Mouse (Mus musculus): ENCODE results near the gene Plekhh1.
"Not testable (repeated sequence)": the region's sequence is repeated elsewhere in the genome, so short reads cannot be mapped to it uniquely, and the experiment has no call there.

The Plekhh1 gene

DNA sequence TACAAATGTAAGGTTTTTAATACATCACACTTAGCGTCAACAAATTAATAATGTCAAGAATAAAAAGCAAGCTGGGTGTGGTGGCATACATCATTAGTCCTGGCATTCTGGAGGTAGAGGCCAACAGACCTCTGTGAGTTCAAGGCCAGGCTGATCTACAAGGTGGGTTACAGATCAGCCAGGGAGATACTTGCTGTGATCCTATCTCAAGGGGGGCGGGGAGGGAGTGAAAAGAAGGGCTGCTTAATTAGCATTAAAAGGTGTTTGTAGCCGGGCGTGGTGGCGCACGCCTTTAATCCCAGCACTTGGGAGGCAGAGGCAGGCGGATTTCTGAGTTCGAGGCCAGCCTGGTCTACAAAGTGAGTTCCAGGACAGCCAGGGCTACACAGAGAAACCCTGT, 1.4 kb upstream of the Plekhh1 start:
- DNase-seq (ENCODE audit: low spot score in 2 of 2): not testable (repeated sequence)

DNA sequence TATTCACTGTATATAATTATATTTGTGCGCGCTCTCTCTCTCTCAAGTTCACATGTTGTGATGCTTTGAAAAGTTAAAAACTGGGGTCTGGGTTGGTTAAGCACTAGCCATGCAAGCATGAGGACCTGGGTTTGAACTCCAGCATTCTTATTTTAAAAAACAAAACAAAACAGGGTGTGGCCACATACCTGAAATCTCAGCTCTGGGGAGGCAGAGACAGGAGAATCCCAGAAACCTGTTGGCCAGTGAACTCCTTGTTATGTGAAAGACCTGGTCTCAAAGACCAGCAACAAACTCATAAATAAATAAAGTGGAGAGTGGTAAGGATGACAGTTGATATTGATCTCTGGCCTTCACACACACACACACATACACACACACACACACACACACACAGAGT, 5.4 kb downstream of the Plekhh1 start:
- DNase-seq (ENCODE audit: low spot score in 2 of 2): no peak

DNA sequence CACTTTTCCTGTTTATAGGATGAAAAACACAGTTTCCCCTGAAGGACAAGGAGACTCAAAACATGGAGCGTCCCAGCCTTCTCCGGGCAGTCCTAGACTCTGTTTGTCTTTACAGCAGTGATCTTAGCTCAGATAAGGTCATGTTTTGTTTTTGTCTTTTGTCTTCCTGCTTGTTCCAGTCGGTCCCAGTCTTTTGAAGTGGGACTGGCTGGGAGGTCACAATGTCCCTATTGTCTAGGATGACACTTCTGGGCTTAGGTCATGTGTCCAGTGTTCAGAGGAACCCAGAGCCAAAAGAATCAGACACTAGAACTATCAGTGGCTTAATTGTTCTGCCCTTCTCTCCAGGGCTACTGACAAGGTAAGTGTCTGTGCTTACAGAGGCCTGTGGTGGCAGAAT, 6.4 kb downstream of the Plekhh1 start:
- DNase-seq (ENCODE audit: low spot score in 2 of 2): no peak

DNA sequence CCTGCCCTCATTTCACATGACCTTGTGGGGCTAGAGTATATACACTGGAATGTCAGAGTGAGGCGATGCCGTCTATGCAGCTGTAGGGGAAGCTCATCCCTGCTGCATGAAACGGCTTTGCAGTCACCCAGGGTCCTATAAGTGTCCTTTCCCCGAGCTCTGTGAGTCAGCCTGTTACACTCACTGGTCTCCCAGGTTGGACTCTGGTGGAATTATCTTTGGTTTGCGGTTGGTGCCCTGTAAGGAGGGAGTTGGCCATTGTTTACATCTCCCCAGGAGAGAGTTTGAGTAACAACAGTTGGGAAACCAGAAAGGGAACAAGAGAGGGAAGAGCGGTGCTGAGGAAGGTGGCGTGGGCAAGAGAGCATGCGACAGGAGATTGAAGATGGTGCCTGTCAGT, 10.7 kb downstream of the Plekhh1 start:
- DNase-seq (ENCODE audit: low spot score in 2 of 2): no peak

DNA sequence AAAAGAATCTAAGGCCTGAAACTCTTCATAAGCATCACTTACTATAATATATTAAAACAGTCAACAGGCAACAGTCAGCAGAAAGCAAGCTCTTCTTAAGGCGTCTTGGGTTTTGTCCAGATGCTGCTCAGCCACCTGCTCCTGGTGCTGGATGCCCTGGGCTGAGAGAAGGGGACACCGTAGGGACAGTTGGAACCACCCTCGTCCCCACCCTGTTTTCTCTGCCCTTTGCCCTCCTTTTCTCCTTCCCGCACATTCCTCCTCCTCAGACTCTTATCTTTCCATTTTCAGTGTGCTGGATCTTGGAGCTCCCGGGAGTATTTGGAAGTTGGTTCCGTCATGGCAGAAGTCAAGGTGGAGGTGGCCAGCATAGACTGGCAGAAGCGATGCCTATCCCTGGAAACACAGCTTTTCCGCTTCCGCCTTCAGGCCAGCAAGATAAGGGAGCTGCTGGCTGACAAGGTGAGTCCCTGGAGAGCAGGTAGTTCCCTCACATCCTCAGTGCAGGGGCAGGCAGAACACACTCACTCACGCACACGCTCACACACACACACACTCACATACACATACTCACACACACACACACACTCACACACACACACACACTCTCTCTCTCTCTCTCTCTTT, 11.4 kb downstream of the Plekhh1 start:
- no peak for DNase-seq (ENCODE audit: low spot score in 2 of 2)

DNA sequence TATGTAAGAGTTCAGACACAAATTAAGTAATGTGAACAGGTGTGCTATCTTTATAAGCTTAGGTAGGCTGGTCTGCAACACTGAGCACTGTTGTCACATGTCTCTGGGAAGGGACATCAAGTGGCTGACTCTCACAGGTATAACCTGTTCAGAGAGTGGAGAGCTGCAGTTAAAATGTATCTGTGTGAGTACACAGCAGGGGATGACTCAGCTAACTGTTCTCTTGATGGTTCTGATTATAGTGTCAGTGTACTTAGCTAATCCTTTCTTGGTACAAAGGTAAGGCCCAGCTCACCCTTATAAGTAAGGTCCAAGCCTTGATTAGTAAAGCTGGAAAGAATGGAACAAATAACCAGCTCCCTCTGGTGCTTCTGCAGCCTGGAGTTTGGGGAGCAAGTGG, 12.5 kb downstream of the Plekhh1 start:
- DNase-seq (ENCODE audit: low spot score in 2 of 2): peak in 1 of 2 experiments; percentile 57

DNA sequence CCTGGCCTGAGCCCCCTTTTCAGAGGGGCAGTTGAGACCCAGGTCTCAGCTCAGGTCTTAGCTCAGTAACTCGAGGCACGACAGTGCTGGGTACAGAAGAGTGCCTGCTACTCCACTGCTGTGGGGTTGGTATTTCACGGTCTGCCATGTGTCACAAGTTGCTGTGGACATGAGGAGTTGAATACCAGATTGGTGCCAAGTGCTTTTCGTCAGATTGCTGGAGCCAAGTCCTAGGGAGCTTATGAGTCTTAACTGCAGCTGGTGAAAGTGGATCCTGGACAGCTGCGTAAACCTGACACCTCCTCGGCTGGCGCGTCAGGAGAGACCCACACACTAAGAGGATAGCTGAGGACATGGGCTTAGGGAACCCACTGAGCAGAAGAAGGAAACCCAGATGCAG, 15.7 kb downstream of the Plekhh1 start:
- no peak for DNase-seq (ENCODE audit: low spot score in 2 of 2)

DNA sequence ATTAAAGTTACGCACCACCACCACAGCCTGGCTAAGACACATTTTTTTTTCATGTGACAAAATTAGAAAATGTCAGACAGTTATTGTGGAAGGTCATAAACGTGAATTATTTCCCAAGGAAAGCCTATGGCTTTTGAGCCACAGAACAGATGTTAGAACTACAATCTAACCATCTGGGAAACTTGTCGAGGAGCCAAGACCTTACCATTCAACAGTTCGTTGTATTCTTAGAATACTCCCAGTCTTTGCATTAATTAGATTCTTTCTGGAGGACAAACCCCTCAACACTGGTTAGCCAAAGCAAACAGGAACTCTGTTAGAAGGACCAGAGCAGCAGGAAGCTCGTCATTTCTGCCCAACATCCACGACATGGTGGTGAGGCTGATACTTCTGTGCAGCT, 17.2 kb downstream of the Plekhh1 start:
- DNase-seq (ENCODE audit: low spot score in 2 of 2): no peak

DNA sequence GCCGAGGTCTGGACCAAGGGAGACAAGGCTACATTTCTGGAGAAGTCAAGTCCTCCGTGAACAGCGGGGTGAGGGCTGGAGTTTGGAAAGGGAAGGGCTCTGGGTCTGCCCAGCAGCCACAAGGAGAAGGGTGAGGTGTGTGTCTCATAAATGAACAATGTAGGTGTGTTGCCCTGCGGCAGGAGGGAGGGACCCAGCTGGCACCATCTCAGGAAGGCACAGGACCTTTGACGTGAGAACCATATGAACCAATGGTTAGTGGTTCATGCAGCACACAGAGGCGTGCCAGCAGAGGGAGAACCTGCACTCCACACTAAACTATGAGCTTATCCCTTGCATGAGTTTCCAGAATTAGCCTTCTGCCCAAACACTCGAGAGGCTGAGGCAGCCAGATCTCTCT, 18.2 kb downstream of the Plekhh1 start:
- DNase-seq (ENCODE audit: low spot score in 2 of 2): peak; percentile 27 to 48

DNA sequence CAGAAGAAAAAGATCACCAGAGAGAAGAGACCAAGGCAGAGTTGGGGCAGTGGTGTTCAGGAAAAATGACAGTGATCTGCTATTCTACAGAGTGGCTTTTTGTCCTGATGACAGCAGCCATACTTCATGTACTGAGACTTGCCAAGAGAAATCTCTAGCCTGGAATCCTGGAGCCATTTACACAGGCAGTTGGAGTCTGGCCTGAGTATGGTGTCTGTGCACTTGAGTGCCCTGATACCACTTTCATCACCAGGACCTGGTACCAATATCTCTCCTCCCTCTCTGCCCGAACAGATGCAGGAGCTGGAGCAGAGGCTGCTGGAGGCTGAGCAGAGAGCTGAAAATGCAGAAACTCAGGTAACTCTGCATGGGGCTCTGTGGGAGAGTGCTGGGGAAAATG, 19.9 kb downstream of the Plekhh1 start:
- DNase-seq (ENCODE audit: low spot score in 2 of 2): no peak

DNA sequence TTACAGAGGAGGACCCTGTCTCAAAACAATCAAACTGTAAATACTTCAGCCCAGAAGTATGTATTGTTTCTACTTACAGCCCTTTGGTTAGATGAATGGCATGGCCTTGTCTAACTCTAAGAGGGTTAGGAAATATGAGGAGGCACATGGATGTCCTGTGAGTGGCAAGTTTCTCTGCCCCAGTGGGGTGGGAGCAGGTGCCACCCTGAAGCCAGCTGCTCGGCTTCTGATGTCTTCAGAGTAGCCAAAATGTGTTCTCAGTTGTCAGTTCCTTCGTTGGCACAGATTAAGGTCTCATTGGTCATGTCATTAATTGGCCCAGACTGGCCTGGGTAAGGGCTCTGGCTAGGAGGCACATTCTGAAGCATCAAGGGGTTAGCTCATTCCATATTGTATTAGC, 20.8 kb downstream of the Plekhh1 start:
- DNase-seq (ENCODE audit: low spot score in 2 of 2): no peak

DNA sequence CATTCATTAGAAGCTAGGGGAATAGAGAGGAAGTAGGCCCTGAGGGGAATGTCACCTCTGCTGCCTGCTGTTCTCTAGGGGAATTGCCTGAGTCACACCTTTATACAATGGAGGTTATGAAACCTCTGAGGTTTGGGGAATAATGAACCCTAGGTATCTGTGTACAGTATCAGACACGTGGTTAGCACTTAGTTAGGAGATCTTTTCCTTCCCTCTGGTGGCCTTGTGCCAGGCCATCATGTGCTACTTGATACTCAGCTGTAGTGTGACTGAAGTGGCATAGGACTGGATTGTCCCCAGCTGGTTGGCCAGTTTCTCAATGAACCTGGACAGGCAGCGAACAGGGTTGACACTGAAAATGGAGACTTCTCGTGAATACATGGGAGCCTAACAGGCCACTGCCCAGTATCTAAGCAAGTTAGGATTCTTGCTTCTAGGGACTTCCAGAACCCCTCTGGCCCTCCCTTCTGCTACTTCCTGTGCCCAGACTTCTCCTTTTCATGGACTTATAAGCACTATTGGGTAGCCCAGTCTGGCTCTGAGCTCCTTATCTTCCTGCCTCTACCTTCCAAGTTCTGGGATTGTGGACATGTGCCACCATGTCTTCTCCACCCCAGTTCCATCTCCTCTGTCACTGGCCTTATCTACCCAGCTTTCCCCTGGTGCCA, 21.7 kb downstream of the Plekhh1 start:
- DNase-seq (ENCODE audit: low spot score in 2 of 2): peak in 1 of 2 experiments; percentile 39

DNA sequence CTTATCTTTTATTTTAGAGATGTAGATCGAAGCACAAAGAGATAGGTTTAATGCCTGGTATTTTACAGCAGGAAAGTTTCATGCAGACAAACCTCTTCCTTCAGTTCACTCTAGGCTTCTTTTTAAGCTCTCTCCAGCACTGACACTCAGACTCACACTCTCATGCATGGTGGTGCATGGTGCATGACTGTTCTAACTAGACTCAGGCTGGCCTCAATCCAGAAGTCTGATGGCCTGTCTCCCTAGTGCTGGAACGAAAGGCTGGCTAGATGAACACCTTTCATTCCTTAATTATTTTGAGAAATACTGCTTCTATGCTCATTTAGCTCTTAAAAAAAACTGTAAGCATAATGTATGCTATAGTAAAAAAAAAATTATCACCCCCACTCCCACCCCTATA, 23.1 kb downstream of the Plekhh1 start:
- no peak for DNase-seq (ENCODE audit: low spot score in 2 of 2)

DNA sequence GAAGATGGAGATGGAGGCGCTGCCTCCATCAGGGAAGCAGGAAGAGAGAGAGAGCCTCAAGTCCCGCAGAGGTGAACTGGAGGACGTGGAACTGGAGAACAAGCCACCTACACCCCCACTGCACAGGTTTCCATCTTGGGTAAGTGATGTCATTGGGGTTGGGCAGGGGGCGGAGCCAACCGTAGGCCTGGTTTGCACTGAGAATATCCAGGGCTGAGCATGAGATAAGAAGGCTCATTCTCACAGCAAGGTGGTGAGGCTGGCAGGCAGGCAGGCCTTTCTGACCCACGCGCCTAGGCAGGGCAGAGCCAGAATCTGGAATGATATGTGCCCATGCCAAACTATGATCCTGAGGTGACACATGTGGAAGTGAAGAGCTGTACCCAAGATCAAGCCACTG, 26.3 kb downstream of the Plekhh1 start:
- DNase-seq (ENCODE audit: low spot score in 2 of 2): no peak

DNA sequence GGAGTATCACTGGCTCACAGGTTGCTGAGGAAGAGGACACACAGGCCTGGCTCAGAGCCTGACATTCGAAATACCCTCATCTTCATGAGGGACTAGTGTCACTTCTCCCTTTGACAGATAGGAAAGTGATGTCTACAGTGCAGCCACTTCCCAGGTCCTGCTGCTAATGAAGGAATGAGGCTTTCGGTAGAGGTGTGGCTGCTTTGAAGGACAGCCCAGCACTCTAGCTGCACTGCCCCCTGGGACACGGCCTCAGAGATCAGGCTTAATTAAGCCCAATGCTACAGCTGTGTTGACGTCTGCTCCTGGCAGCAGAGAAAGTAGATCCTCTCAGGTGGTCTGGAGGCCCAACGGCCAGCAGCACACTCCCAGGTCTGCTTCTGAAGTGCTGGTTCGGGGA, 30.6 kb downstream of the Plekhh1 start:
- no peak for DNase-seq (ENCODE audit: low spot score in 2 of 2)

DNA sequence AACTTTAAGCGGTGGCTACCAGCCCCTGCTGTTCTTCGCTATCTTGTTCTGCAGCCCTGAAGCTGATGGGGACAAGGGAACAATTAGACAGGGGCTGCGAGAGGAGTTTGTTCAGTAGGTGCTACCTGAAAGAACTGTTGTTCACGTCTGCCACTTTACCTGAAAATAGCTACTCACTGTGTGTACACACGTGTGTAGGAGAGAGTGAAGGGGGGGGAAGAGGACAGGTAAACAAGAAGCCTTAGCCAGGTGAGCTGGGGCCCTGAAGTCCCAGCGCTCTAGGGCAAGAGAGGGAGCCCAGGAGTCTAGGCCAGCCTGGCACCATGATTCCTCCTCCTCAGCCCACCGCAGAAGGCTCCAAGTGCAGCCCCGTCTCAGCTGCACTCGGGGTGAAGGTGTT, 31.2 kb downstream of the Plekhh1 start:
- DNase-seq (ENCODE audit: low spot score in 2 of 2): no peak

DNA sequence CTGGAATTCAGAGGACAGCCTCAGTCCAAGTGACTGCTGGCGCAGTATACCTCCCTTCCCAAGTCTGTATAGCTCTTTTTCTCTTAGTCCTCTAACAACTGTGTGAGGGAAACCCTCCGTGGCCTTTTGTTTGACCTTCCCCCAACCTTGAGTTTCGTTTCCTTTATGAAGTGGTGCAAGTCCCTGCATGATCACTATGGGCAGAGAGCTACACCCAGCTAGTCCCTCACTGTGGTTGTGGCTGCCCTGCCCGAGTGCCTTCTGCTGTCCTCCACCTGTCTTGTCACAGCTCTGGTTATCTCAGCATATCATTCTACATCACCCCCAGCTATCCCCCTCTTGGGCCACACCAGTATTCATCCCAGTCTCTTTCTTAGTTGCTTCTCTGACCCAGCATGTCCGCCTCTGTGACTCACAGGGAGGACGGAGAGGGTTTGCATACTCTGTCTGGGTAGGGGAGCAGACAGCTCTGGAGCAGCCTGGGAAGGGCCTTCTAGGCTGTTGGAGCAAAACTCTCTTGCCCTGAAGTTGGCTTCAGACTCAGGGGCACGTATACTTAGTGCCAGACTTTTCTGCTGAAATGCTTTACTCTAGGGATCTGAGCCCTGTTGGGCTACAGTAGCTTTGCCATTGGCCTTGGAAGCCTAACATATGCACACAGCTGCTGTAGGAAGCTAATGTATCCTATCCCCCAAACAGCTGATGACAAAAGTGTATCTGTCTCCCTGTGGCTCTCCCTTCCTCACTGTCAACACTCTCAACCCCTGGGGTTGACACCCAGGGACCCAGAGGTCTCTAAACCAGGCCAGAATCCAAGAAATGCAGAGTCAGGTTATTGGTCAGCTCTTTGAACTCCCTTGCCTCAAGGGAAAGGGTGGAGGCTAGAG, 32.0 kb downstream of the Plekhh1 start:
- DNase-seq (ENCODE audit: low spot score in 2 of 2): peak in 1 of 2 experiments; percentile 29

DNA sequence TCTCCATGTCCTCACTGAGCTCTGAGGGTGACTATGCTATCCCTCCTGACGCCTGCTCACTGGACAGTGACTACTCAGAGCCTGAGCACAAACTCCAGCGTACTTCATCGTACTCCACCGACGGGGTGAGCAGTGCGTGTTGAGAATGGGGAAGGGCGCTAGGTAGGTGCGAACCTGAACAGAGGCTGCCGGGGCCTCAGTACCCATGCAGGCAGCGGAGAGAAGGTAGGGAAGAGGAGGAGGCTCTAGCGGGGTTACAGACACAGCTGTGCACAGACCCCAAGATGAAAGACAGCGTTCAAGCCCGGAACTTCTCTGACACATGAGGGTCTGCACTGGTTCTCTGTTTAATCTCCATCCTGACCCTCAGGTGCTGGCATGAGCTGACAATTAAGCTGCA, 35.5 kb downstream of the Plekhh1 start:
- no peak for DNase-seq (ENCODE audit: low spot score in 2 of 2)

DNA sequence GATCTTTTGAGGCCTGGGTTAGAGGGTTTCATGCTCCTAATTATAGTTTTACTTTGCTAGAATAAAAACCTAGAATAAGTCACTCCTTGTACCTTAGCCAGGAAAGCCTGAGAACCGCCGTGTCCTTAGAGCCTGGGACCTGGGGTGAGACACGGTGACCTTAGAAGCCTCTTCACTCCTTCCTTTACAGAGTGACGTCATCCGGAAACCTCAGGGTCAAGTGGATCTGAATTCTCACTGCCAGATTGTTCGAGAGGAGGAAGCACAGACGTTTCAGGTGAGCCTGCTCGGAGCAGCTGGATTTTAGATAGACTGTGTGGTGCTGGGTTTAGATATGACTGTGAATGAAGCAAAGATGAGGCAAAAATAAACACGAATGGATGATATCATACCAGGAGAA, 37.5 kb downstream of the Plekhh1 start:
- no peak for DNase-seq (ENCODE audit: low spot score in 2 of 2)

DNA sequence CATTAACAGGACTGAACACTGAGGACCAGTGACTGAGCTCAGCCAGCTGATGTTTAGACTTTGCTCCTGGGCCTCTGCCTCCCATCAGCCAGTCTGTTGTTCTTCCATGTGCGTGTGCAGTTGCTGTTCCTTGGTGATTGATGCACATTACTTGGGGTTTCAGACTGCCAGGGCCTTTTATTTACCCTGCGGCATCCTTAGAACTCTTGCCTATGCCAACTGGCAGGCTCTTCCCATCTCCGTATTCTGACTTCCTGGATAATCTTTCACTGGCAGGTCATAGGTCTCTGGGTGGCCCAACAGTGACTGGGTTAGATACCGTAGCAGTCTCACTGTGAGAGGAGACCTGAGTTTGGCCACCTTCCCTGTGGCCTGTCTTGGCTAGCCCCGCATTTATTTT, 38.6 kb downstream of the Plekhh1 start:
- no peak for DNase-seq (ENCODE audit: low spot score in 2 of 2)

DNA sequence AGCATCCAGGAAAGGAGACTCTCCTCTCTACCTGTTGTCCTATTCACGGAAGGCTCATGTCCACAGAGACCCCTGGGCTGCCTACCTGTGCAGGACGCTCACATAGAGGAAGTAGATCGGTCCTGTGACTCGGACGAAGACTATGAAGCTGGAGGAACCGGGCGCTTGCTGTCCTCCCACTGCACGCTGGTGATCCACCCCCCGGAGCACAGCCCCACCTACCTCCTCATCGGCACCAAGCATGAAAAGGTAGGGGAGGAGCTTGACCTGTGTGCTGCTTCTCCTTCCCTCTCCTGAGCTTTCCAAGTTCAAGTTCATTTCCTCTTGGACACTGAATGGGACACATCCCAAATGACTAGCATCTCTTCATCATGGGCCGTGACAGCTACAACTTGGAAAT, 39.3 kb downstream of the Plekhh1 start:
- DNase-seq (ENCODE audit: low spot score in 2 of 2): no peak

DNA sequence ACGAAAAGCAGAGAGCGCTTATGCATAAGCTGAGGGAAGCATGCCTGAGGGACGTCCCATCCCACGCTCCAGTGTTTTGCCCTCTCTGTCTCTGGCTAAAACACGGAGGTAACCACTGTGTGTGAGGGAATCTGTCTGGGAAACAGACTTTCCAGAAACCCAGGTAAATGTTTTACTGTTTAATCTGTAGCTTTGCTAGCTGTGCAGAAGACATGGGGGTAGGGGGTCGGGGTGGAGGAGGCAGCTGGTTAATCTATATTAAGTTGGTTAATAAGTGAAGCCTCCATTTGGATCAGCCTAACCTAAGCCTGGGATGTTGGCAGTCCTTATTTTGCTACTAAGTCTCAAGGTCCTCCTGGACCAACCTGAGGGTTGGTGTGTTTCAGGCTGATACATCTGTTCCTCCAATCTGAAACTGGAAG, 40.2 kb downstream of the Plekhh1 start:
- DNase-seq (ENCODE audit: low spot score in 2 of 2): no peak

DNA sequence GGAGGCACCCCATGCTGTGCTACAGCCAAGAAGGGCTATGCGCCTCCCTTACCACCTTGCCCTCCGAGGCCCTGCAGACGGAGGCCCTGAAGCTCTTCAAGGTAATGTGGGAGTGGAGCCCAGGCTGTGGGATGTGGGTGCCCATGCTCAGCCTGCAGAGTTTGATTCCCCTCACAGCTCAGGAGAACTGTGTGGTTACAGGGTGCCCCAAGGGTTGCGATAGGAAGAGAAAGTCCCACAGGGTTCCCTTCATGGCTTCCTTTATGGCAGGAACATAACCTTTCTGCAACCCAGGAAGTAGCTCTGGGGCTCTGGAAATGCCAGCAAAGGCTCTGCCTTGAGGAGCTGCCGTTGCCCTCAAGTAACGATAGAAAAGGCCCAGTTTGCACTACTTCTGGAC, 41.0 kb downstream of the Plekhh1 start:
- DNase-seq (ENCODE audit: low spot score in 2 of 2): no peak

All from urinary bladder, adult 18-20 months (tissue).